Mouse (Mus musculus): ENCODE results near the gene Usp36.

DNA sequence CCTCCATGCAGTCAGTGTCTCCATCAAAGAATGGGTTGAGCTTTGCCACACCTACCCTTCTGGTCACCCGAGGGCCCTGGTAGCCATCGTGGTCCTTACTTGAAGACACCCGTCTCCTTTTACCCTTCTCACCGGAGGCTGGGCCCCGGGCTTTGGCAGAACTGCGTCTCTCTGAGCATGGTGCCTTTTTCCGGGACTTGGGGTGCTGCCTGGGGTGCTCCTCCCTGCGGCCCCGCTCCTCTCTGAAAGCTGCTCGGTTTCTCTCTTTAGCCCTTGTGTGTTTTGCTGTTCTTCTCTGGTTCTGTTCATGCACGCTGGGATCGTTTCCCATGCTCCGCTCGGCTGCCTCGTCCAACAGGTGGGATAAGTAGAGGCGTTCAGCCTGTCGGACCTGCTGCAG lies 43.4 kb upstream of the Usp36 start:
- TF ChIP-seq CTCF (IDR thresholded peaks at IDR 0.05; ENCODE audit: borderline replicate concordance, insufficient read depth, low read length) (no peak), POLR2A (IDR thresholded peaks at IDR 0.05; ENCODE audit: low read depth, low read length) (no peak)
